Mouse (Mus musculus): ENCODE results near the gene B4galnt3.

DNA sequence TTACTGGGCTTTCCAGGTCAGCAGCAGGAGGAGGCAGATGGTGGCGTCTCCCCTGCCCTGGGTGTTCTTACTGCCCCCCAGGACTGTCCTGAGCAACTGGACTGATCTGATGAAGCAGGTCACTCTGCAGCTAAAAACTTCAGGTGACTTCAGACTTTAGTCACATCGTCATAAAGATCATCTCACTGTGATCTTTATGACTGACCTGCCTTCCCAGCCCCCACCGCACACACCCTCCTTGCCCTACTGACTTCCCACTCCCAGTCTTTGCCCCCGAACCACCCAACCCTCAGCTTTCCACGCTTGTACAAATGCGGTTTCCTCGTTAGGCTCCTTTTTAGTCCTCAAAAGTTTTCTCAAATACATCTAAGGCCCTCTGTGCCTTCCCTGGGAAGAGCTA lies 67.3 kb downstream of the B4galnt3 start:
- TF ChIP-seq POLR2A (IDR thresholded peaks at IDR 0.05; ENCODE audit: borderline replicate concordance, low read depth, low read length), result no peak
- TF ChIP-seq CTCF (IDR thresholded peaks at IDR 0.05; ENCODE audit: low read depth, low read length), result no peak
